Mouse (Mus musculus) left cerebral cortex, postnatal 4 days (tissue): ENCODE data around the gene Dnajc5. TPM values are rescaled to one million over a fixed set of nuclear protein-coding genes. Genes with fewer than 3 reads are reported as not detected.

Source experiments
- DNase-seq: peaks from one replicate; pipeline ENCODE4 v3.0.0-alpha.2; 2022
- intact Hi-C: fragments of 180-260 bp; cut with DNase I; formaldehyde crosslinking; loops from one replicate; pipeline ENCODE4 v1.15.1; 2025
- microRNA-seq: library from miRNA; unstranded; fragments of <30 nt; microRNA quantifications from one replicate; pipeline ENCODE4 v1.2.0, GENCODE M21; 2022
- total RNA-seq, 2 experiments: library from RNA; stranded (reverse); gene quantifications; 2 replicates each; pipeline ENCODE4 v1.2.3; 2021

Gene Dnajc5
- total RNA-seq, 2 experiments from 2014 or later = 288 to 305 TPM

- intact Hi-C loops = no loop called here
- peak; percentile 97 for DNase-seq
These were observed 80.8 kb downstream of the Dnajc5 start for GRCm38 (mm10) chr2:181600828-181601750.

GRCm38 (mm10) chr2:181601751-181602145 lies 81.5 kb downstream of the Dnajc5 start:
- no peak for DNase-seq
- intact Hi-C loops = no loop called here

DNA sequence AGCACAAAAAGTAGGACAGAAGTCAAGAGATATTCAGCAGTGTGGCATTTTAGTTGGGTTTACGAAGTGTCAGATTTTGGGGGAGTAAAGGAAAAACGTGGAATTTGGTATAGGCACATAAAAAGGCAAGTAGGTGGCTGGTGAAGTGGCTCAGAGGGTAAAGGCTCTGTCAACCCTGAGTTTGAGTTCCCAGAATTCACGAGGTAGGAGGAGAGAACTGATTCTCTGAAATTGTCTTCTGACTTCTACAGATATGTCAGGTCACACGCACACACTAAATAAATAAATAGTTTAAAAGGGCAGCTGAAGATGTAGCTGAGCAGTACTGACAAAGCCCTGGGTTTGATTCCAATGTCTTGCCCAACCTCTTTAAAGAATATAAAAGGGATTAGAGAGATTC lies 82.1 kb downstream of the Dnajc5 start:
- intact Hi-C loops = no loop called here
- DNase-seq = no peak

Small RNA genes within 50 kb of the gene (microRNA-seq; reads per million reads assigned to microRNA genes)
- gene Mir7006 = not detected

Other genes starting within 250 kb of the Dnajc5 start
- 10 to 100 TPM; 18.8 to 23.2 TPM for gene Gmeb2, start 232.4 kb upstream of the Dnajc5 start, total RNA-seq
- 100 to 1,000 TPM; 885 to 936 TPM for gene Stmn3, start 206.0 kb upstream of the Dnajc5 start, total RNA-seq
- gene Rtel1, start 200.7 kb upstream of the Dnajc5 start, total RNA-seq = 10 to 100 TPM; 53.6 to 67.6 TPM
- gene Zgpat, start 155.6 kb upstream of the Dnajc5 start, total RNA-seq = 10 to 100 TPM; 73.9 to 83.5 TPM
- gene Arfrp1, start 155.1 kb upstream of the Dnajc5 start, total RNA-seq = 10 to 100 TPM; 57.3 to 60.3 TPM
- 10 to 100 TPM; 40.8 to 44.9 TPM for gene Lime1, start 140.4 kb upstream of the Dnajc5 start, total RNA-seq
- gene Zbtb46, start 61.1 kb upstream of the Dnajc5 start, total RNA-seq = 10 to 100 TPM; 16.6 to 16.8 TPM
- not detected for gene Abhd16b, start 27.3 kb upstream of the Dnajc5 start, total RNA-seq
- 10 to 100 TPM; 69.7 to 73.5 TPM for gene Tpd52l2, start 23.3 kb upstream of the Dnajc5 start, total RNA-seq
- gene Uckl1, start 64.4 kb downstream of the Dnajc5 start, total RNA-seq = 10 to 100 TPM; 66.1 to 69.2 TPM
- gene Prpf6, start 71.4 kb downstream of the Dnajc5 start, total RNA-seq = 10 to 100 TPM; 49.7 to 51.6 TPM
- 100 to 1,000 TPM; 191 to 197 TPM for gene Zfp512b, start 72.3 kb downstream of the Dnajc5 start, total RNA-seq
- gene Samd10, start 78.7 kb downstream of the Dnajc5 start, total RNA-seq = 10 to 100 TPM; 43.7 to 48.7 TPM
- gene Gm29797, start 136.5 kb downstream of the Dnajc5 start, total RNA-seq = under 1 TPM; 0.50 to 0.54 TPM
- 10 to 100 TPM; 13.4 to 13.5 TPM for gene Sox18, start 151.2 kb downstream of the Dnajc5 start, total RNA-seq
- gene Tcea2, start 159.8 kb downstream of the Dnajc5 start, total RNA-seq = 10 to 100 TPM; 57.8 to 62.4 TPM
- 10 to 100 TPM; 39.0 to 49.4 TPM for gene Rgs19, start 173.5 kb downstream of the Dnajc5 start, total RNA-seq
- gene Lkaaear1, start 178.0 kb downstream of the Dnajc5 start, total RNA-seq = not detected
- gene Oprl1, start 194.5 kb downstream of the Dnajc5 start, total RNA-seq = 10 to 100 TPM; 73.1 to 73.8 TPM
- 10 to 100 TPM; 35.7 to 37.7 TPM for gene Myt1, start 242.8 kb downstream of the Dnajc5 start, total RNA-seq